Mouse (Mus musculus) heart, postnatal 0 days (tissue): ENCODE data around the gene Nsun4. TPM values are rescaled to one million over a fixed set of nuclear protein-coding genes. Genes with fewer than 3 reads are reported as not detected.

Source experiments
- ATAC-seq: fragments of 200-750 bp; cut with Nextera tagmentation; 2 replicates; pipeline ENCODE4 v1.8.0; 2017; ENCODE audit warnings: low read depth, moderate number of reproducible peaks, moderate library complexity; ENCODE audit not compliant: insufficient read depth
- DNase-seq: peaks from one replicate; pipeline ENCODE4 v3.0.0-alpha.2; 2016; ENCODE audit warnings: low spot score
- H3K27ac ChIP-seq: fragments of 300-500 bp; sonication (generic); 2 replicates; pipeline ENCODE4 v1.5.1; 2014; ENCODE audit warnings: low read depth, mild to moderate bottlenecking
- H3K27me3 ChIP-seq: fragments of 300-500 bp; sonication (generic); 2 replicates; pipeline ENCODE4 v1.6.1; 2014; ENCODE audit warnings: low read length, mixed read lengths; ENCODE audit not compliant: control insufficient read depth, insufficient read depth
- H3K36me3 ChIP-seq: fragments of 300-500 bp; sonication (generic); replicated peaks from 2 replicates; pipeline ENCODE4 v1.6.1; 2014; ENCODE audit warnings: low read length, mixed read lengths; ENCODE audit not compliant: control insufficient read depth, insufficient read depth
- H3K4me1 ChIP-seq: fragments of 300-500 bp; sonication (generic); 2 replicates; pipeline ENCODE4 v1.6.1; 2014; ENCODE audit warnings: antibody characterized with exemption; ENCODE audit not compliant: control insufficient read depth, insufficient read depth
- H3K4me2 ChIP-seq: fragments of 300-500 bp; sonication (generic); 2 replicates; pipeline ENCODE4 v1.6.1; 2014; ENCODE audit warnings: low read depth, mild to moderate bottlenecking, low read length, moderate library complexity
- H3K4me3 ChIP-seq: fragments of 300-500 bp; sonication (generic); 2 replicates; pipeline ENCODE4 v1.5.1; 2014; ENCODE audit warnings: low read depth, low read length
- H3K9ac ChIP-seq: fragments of 300-500 bp; sonication (generic); replicated peaks from 2 replicates; pipeline ENCODE4 v1.6.1; 2014; ENCODE audit warnings: low read depth, low read length, mixed read lengths
- H3K9me3 ChIP-seq: fragments of 300-500 bp; sonication (generic); replicated peaks from 2 replicates; pipeline ENCODE4 v1.6.1; 2016; ENCODE audit warnings: low read length; ENCODE audit not compliant: control insufficient read depth
- CTCF ChIP-seq: IDR thresholded peaks from 2 replicates; pipeline ENCODE4 v1.5.1; 2016; ENCODE audit warnings: antibody characterized with exemption, control low read depth, low read depth
- EP300 ChIP-seq: IDR thresholded peaks from 2 replicates; pipeline ENCODE4 v1.6.1; 2016; ENCODE audit warnings: antibody characterized with exemption, low read depth
- WGBS: fragments of 180-500 bp; shearing (Covaris S2); extraction: QIAGEN DNeasy Blood & Tissue Kit; methylation state at CpG from one replicate; pipeline ENCODE4 v1.1.7; 2014; 5-methylcytosine and 5-hydroxymethylcytosine counted together
- polyA plus RNA-seq: library from polyadenylated mRNA; unstranded; fragments of >200 nt; fragmentation: Nextera tagmentation; extraction: Ambion mirVana; gene quantifications from 2 replicates; pipeline ENCODE4 v1.2.1, GENCODE M21; 2015
- total RNA-seq: library from RNA; depleted of rRNA; stranded (reverse); fragments of >200 nt; gene quantifications from 2 replicates; pipeline ENCODE4 v1.2.3, GENCODE M21; 2014; ENCODE audit warnings: low replicate concordance

Nsun4 gene
- total and polyA plus RNA-seq, 2 experiments from 2014 or later = 33.9 to 43.5 TPM

- Histone ChIP-seq H3K9ac (no peak overlapping the region), H3K4me2 (no peak overlapping the region), H3K27me3 (no peaks in the 10 kb centered on the region), H3K36me3 (no peaks in the 10 kb centered on the region), H3K4me1 (peaks cover 1% of the 10 kb centered on the region; the same call in 1 of the 2 replicates), H3K9me3 (no peaks in the 10 kb centered on the region), H3K4me3 (no peak overlapping the region), H3K27ac (no peak overlapping the region)
- no peak for DNase-seq
- whole genome bisulfite sequencing = 0% methylated on average over 1 of the region's 1 CpGs
- no peak for ATAC-seq
- TF ChIP-seq EP300 = no peak
- no peak for TF ChIP-seq CTCF
These were observed 3.9 kb upstream of the Nsun4 start for GRCm38 (mm10) chr4:116057559-116057958.

DNA sequence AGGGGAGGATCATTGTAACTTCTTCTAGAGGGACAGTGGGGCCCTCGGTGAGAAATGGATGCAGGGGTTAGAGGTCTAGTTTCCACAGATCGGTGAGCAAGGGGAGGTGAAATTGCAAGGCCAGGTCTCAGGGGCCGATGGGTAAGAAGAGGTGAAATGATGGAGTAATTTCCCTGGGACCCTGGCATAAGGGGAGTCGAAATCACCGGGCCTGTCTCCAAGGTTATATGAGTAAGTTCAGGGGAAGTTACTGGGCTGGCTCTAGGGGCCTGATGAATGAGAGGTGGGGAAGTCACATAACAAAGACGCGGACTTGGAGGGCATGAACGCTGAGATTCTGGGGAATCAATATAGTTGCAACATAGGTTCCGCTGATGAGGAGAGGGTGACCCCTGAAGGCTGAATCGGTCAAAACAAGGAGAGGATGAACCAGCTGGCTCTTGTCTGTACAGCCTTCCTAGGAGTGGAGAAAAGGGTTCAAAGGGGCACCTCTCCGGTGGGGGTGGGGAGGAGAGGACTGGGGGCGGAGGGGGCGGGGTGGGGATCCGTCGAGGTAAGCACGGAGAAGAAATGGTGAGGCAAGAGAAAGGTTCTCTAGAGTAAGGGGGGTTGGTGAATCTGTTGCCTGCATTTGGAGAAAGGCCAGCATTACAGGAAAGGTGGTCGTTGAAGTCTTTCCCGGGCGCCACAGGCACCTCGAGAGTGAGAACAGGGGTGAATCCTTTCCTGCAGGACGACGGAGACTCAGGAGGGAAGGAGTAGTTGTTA is 966 bp downstream of the Nsun4 start:
- H3K36me3 ChIP-seq = 0 out of 2 replicates have a peak, but pooled peaks cover 10% of the 10 kb centered on the region
- peaks cover 4% of the 10 kb centered on the region; the same call in 1 of the 2 replicates for H3K4me1 ChIP-seq
- ATAC-seq (peak; percentile 28; the same call in 1 of the 2 replicates), DNase-seq (peak; percentile 24)
- H3K4me3 ChIP-seq = peak overlapping the region; percentile 62
- no peaks in the 10 kb centered on the region for H3K27me3 ChIP-seq
- TF ChIP-seq EP300 (no peak), CTCF (peak; percentile 30)
- H3K9ac ChIP-seq = peak overlapping the region; percentile 49
- peak overlapping the region; percentile 93 for H3K27ac ChIP-seq
- no peaks in the 10 kb centered on the region for H3K9me3 ChIP-seq
- 9% methylated on average over 21 of the region's 22 CpGs for WGBS
- peak overlapping the region; percentile 85 for H3K4me2 ChIP-seq

GRCm38 (mm10) chr4:116049211-116049610 is 4.5 kb downstream of the Nsun4 start:
- Histone ChIP-seq H3K36me3 (peaks cover 20% of the 10 kb centered on the region; the same call in 1 of the 2 replicates), H3K4me1 (peaks cover 4% of the 10 kb centered on the region; the same call in 1 of the 2 replicates), H3K4me3 (no peak overlapping the region), H3K27ac (no peak overlapping the region), H3K27me3 (no peaks in the 10 kb centered on the region), H3K9ac (no peak overlapping the region), H3K9me3 (no peaks in the 10 kb centered on the region), H3K4me2 (no peak overlapping the region)
- DNase-seq (no peak), ATAC-seq (no peak)
- TF ChIP-seq CTCF = no peak
- 76% methylated on average over 3 of the region's 3 CpGs for WGBS

DNA sequence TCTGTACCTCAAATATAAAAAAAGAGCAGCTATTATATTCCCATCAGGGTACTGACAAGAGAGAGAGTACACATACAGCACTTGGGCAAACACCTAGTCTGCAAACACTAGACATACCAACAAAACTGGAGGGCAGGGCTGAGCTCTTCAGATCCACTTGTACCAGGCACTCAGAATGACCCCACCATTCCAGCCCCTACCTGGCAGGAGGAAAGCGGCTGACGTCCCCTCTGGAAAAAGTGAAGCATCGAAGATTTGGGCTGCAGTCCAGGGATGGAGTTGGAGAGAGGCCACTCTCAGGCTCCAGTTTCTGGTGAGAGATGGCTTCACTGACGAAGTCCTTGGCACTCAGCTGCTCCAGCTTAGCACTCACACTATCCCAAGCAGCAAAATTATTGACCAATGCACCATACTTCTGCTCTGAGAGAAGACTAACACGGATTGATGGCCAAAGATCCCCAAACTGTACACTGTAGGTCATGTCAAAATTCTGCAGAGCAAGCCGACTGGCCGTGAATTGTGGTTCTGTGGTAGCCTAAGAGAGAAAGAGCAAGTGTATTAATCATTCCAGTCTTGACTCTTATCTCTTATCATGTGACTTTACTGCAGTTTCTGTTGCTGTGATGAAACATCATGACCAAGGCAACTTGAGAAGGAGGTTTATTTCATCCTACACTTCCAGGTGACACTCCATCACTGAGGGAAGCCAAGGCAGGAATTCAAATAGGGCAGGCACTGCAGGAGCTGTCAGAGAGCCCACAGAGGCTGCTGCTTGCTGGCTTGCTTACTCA is 5.4 kb downstream of the Nsun4 start:
- peaks cover 4% of the 10 kb centered on the region; the same call in 1 of the 2 replicates for H3K4me1 ChIP-seq
- WGBS = 53% methylated on average over 7 of the region's 7 CpGs
- H3K4me3 ChIP-seq = no peak overlapping the region
- H3K27me3 ChIP-seq = no peaks in the 10 kb centered on the region
- H3K9ac ChIP-seq = no peak overlapping the region
- peaks cover 27% of the 10 kb centered on the region; the same call in 1 of the 2 replicates for H3K36me3 ChIP-seq
- no peak for ATAC-seq
- TF ChIP-seq CTCF (no peak), EP300 (no peak)
- H3K4me2 ChIP-seq = no peak overlapping the region
- no peak for DNase-seq
- H3K9me3 ChIP-seq = no peaks in the 10 kb centered on the region
- no peak overlapping the region for H3K27ac ChIP-seq

- Histone ChIP-seq H3K27ac (no peak overlapping the region), H3K4me3 (no peak overlapping the region), H3K4me2 (no peak overlapping the region), H3K9me3 (no peaks in the 10 kb centered on the region), H3K4me1 (peaks cover 4% of the 10 kb centered on the region; the same call in 1 of the 2 replicates), H3K36me3 (peaks cover 27% of the 10 kb centered on the region; the same call in 1 of the 2 replicates), H3K9ac (no peak overlapping the region), H3K27me3 (no peaks in the 10 kb centered on the region)
- WGBS = 91% methylated on average over 1 of the region's 1 CpGs
- TF ChIP-seq EP300 = no peak
- no peak for TF ChIP-seq CTCF
- no peak for DNase-seq
- ATAC-seq = no peak
These were observed 6.0 kb downstream of the Nsun4 start for GRCm38 (mm10) chr4:116047681-116048080.
